Mouse (Mus musculus): Measurements from ENCODE around the gene Abca1. TPM values are rescaled to one million over a fixed set of nuclear protein-coding genes. Genes with fewer than 3 reads are reported as not detected.

The Abca1 gene
- total RNA-seq, 1 experiment = 18.9 TPM

- Histone ChIP-seq H3K4me3 (ENCODE audit: insufficient read depth in 1 of 2, low read depth in 1 of 2, low read length in 2 of 2, poor library complexity in 1 of 2, severe bottlenecking in 1 of 2) (no peak overlapping the region), H3K36me3 (ENCODE audit: control insufficient read depth, insufficient read depth, low read length, poor library complexity, severe bottlenecking) (no peaks in the 10 kb centered on the region), H3K9ac (ENCODE audit: insufficient read depth, low read depth, low read length, poor library complexity, severe bottlenecking) (no peak overlapping the region), H3K4me1 (ENCODE audit: control insufficient read depth in 2 of 2, insufficient read depth in 2 of 2, low read length in 2 of 2, poor library complexity in 1 of 2) (no peaks in the 10 kb centered on the region), H3K9me3 (ENCODE audit: control insufficient read depth, insufficient read depth, low read depth, low read length) (no peaks in the 10 kb centered on the region), H3K27ac (ENCODE audit: insufficient read depth, low read depth, low read length, poor library complexity, severe bottlenecking) (no peak overlapping the region)
- in situ Hi-C loops (cut with MboI; ENCODE audit: low sequenced_read_pairs in 2 of 2, unreplicated experiment in 2 of 2) = no loop called here
- TF ChIP-seq CHD2 (IDR thresholded peaks at IDR 0.05; ENCODE audit: low read depth, low read length) (no peak), MAFK (IDR thresholded peaks at IDR 0.05; ENCODE audit: insufficient read depth, low read depth, low read length) (no peak), ZC3H11A (IDR thresholded peaks at IDR 0.05; ENCODE audit: borderline replicate concordance, low read depth, low read length) (no peak), HCFC1 (IDR thresholded peaks at IDR 0.05; ENCODE audit: borderline replicate concordance, insufficient read depth, low read length) (no peak), ZNF384 (IDR thresholded peaks at IDR 0.05; ENCODE audit: low read depth, low read length) (no peak)
- no peak for DNase-seq (ENCODE audit: low read depth, low spot score)
Observed at GRCm38 (mm10) chr4:53181479-53181878, 21.8 kb upstream of the Abca1 start.

- no peaks in the 10 kb centered on the region for H3K9me3 ChIP-seq (ENCODE audit: control insufficient read depth, insufficient read depth, low read depth, low read length)
- no peaks in the 10 kb centered on the region for H3K36me3 ChIP-seq (ENCODE audit: control insufficient read depth, insufficient read depth, low read length, poor library complexity, severe bottlenecking)
- no peak for DNase-seq (ENCODE audit: low read depth, low spot score)
- in situ Hi-C loops (cut with MboI; ENCODE audit: low sequenced_read_pairs in 2 of 2, unreplicated experiment in 2 of 2) = no loop called here
- no peaks in the 10 kb centered on the region for H3K4me1 ChIP-seq (ENCODE audit: control insufficient read depth in 2 of 2, insufficient read depth in 2 of 2, low read length in 2 of 2, poor library complexity in 1 of 2)
- TF ChIP-seq CHD2 (IDR thresholded peaks at IDR 0.05; ENCODE audit: low read depth, low read length) (no peak), ZNF384 (IDR thresholded peaks at IDR 0.05; ENCODE audit: low read depth, low read length) (no peak), ZC3H11A (IDR thresholded peaks at IDR 0.05; ENCODE audit: borderline replicate concordance, low read depth, low read length) (no peak), MAFK (IDR thresholded peaks at IDR 0.05; ENCODE audit: insufficient read depth, low read depth, low read length) (no peak), HCFC1 (IDR thresholded peaks at IDR 0.05; ENCODE audit: borderline replicate concordance, insufficient read depth, low read length) (no peak)
- H3K27ac ChIP-seq (ENCODE audit: insufficient read depth, low read depth, low read length, poor library complexity, severe bottlenecking) = no peak overlapping the region
- H3K9ac ChIP-seq (ENCODE audit: insufficient read depth, low read depth, low read length, poor library complexity, severe bottlenecking) = no peak overlapping the region
- no peak overlapping the region for H3K4me3 ChIP-seq (ENCODE audit: insufficient read depth in 1 of 2, low read depth in 1 of 2, low read length in 2 of 2, poor library complexity in 1 of 2, severe bottlenecking in 1 of 2)
Observed at GRCm38 (mm10) chr4:53179308-53179820, 19.7 kb upstream of the Abca1 start.

- no peaks in the 10 kb centered on the region for H3K4me1 ChIP-seq (ENCODE audit: control insufficient read depth in 2 of 2, insufficient read depth in 2 of 2, low read length in 2 of 2, poor library complexity in 1 of 2)
- no peaks in the 10 kb centered on the region for H3K9me3 ChIP-seq (ENCODE audit: control insufficient read depth, insufficient read depth, low read depth, low read length)
- H3K9ac ChIP-seq (ENCODE audit: insufficient read depth, low read depth, low read length, poor library complexity, severe bottlenecking) = no peak overlapping the region
- no peak overlapping the region for H3K4me3 ChIP-seq (ENCODE audit: insufficient read depth in 1 of 2, low read depth in 1 of 2, low read length in 2 of 2, poor library complexity in 1 of 2, severe bottlenecking in 1 of 2)
- in situ Hi-C loops (cut with MboI; ENCODE audit: low sequenced_read_pairs in 2 of 2, unreplicated experiment in 2 of 2) = no loop called here
- H3K36me3 ChIP-seq (ENCODE audit: control insufficient read depth, insufficient read depth, low read length, poor library complexity, severe bottlenecking) = no peaks in the 10 kb centered on the region
- DNase-seq (ENCODE audit: low read depth, low spot score) = no peak
- TF ChIP-seq HCFC1 (IDR thresholded peaks at IDR 0.05; ENCODE audit: borderline replicate concordance, insufficient read depth, low read length) (no peak), ZC3H11A (IDR thresholded peaks at IDR 0.05; ENCODE audit: borderline replicate concordance, low read depth, low read length) (no peak), CHD2 (IDR thresholded peaks at IDR 0.05; ENCODE audit: low read depth, low read length) (no peak), ZNF384 (IDR thresholded peaks at IDR 0.05; ENCODE audit: low read depth, low read length) (no peak), MAFK (IDR thresholded peaks at IDR 0.05; ENCODE audit: insufficient read depth, low read depth, low read length) (no peak)
- no peak overlapping the region; the same call in 1 of the 2 replicates for H3K27ac ChIP-seq (ENCODE audit: insufficient read depth, low read depth, low read length, poor library complexity, severe bottlenecking)
Observed at GRCm38 (mm10) chr4:53178489-53178888, 18.8 kb upstream of the Abca1 start.

- Histone ChIP-seq H3K36me3 (ENCODE audit: control insufficient read depth, insufficient read depth, low read length, poor library complexity, severe bottlenecking) (no peaks in the 10 kb centered on the region), H3K4me3 (ENCODE audit: insufficient read depth in 1 of 2, low read depth in 1 of 2, low read length in 2 of 2, poor library complexity in 1 of 2, severe bottlenecking in 1 of 2) (no peak overlapping the region), H3K27ac (ENCODE audit: insufficient read depth, low read depth, low read length, poor library complexity, severe bottlenecking) (no peak overlapping the region), H3K9me3 (ENCODE audit: control insufficient read depth, insufficient read depth, low read depth, low read length) (no peaks in the 10 kb centered on the region), H3K9ac (ENCODE audit: insufficient read depth, low read depth, low read length, poor library complexity, severe bottlenecking) (no peak overlapping the region), H3K4me1 (ENCODE audit: control insufficient read depth in 2 of 2, insufficient read depth in 2 of 2, low read length in 2 of 2, poor library complexity in 1 of 2) (no peaks in the 10 kb centered on the region)
- no peak for DNase-seq (ENCODE audit: low read depth, low spot score)
- in situ Hi-C loops (cut with MboI; ENCODE audit: low sequenced_read_pairs in 2 of 2, unreplicated experiment in 2 of 2) = no loop called here
- TF ChIP-seq HCFC1 (IDR thresholded peaks at IDR 0.05; ENCODE audit: borderline replicate concordance, insufficient read depth, low read length) (no peak), MAFK (IDR thresholded peaks at IDR 0.05; ENCODE audit: insufficient read depth, low read depth, low read length) (no peak), ZNF384 (IDR thresholded peaks at IDR 0.05; ENCODE audit: low read depth, low read length) (no peak), CHD2 (IDR thresholded peaks at IDR 0.05; ENCODE audit: low read depth, low read length) (no peak), ZC3H11A (IDR thresholded peaks at IDR 0.05; ENCODE audit: borderline replicate concordance, low read depth, low read length) (no peak)
Observed at GRCm38 (mm10) chr4:53177696-53178095, 18.0 kb upstream of the Abca1 start.

- no peak for DNase-seq (ENCODE audit: low read depth, low spot score)
- Histone ChIP-seq H3K4me1 (ENCODE audit: control insufficient read depth in 2 of 2, insufficient read depth in 2 of 2, low read length in 2 of 2, poor library complexity in 1 of 2) (no peaks in the 10 kb centered on the region), H3K27ac (ENCODE audit: insufficient read depth, low read depth, low read length, poor library complexity, severe bottlenecking) (no peak overlapping the region), H3K9ac (ENCODE audit: insufficient read depth, low read depth, low read length, poor library complexity, severe bottlenecking) (no peak overlapping the region), H3K36me3 (ENCODE audit: control insufficient read depth, insufficient read depth, low read length, poor library complexity, severe bottlenecking) (no peaks in the 10 kb centered on the region), H3K4me3 (ENCODE audit: insufficient read depth in 1 of 2, low read depth in 1 of 2, low read length in 2 of 2, poor library complexity in 1 of 2, severe bottlenecking in 1 of 2) (no peak overlapping the region), H3K9me3 (ENCODE audit: control insufficient read depth, insufficient read depth, low read depth, low read length) (no peaks in the 10 kb centered on the region)
- in situ Hi-C loops (cut with MboI; ENCODE audit: low sequenced_read_pairs in 2 of 2, unreplicated experiment in 2 of 2) = no loop called here
- TF ChIP-seq ZNF384 (IDR thresholded peaks at IDR 0.05; ENCODE audit: low read depth, low read length) = no peak
- no peak for TF ChIP-seq CHD2 (IDR thresholded peaks at IDR 0.05; ENCODE audit: low read depth, low read length)
- no peak for TF ChIP-seq ZC3H11A (IDR thresholded peaks at IDR 0.05; ENCODE audit: borderline replicate concordance, low read depth, low read length)
- TF ChIP-seq HCFC1 (IDR thresholded peaks at IDR 0.05; ENCODE audit: borderline replicate concordance, insufficient read depth, low read length) = no peak
- no peak for TF ChIP-seq MAFK (IDR thresholded peaks at IDR 0.05; ENCODE audit: insufficient read depth, low read depth, low read length)
Observed at GRCm38 (mm10) chr4:53174906-53175305, 15.2 kb upstream of the Abca1 start.

Measured in ES-E14 (cell line).